Mouse (Mus musculus) embryonic fibroblast, embryonic 13.5 days (primary cell): ENCODE measurements around the gene Arhgap18.

Source experiments
- CTCF ChIP-seq: IDR thresholded peaks from 2 replicates; pipeline ENCODE4 v1.5.1; 2011; ENCODE audit warnings: mild to moderate bottlenecking, control low read depth, low read length, moderate library complexity, borderline replicate concordance; ENCODE audit not compliant: insufficient read depth
- POLR2A ChIP-seq: IDR thresholded peaks from 2 replicates; pipeline ENCODE4 v1.6.1; 2011; ENCODE audit warnings: low read depth, mild to moderate bottlenecking, control low read depth, low read length, moderate library complexity

GRCm38 (mm10) chr10:26804351-26804983, 51.2 kb downstream of the Arhgap18 start:
- TF ChIP-seq CTCF (no peak), POLR2A (no peak)
